Mouse (Mus musculus) CD4-positive, CD25-positive, alpha-beta regulatory T cell (primary cell): ENCODE measurements around the gene C1ql4. TPM values are rescaled to one million over a fixed set of nuclear protein-coding genes. Genes with fewer than 3 reads are reported as not detected.

Experiments used
- polyA plus RNA-seq: library from polyadenylated mRNA; unstranded; fragments of 100-300 nt; shearing (Covaris generic); gene quantifications from one replicate; pipeline ENCODE4 v1.2.1, GENCODE M21; 2017

Gene C1ql4
- not detected for polyA plus RNA-seq

DNA sequence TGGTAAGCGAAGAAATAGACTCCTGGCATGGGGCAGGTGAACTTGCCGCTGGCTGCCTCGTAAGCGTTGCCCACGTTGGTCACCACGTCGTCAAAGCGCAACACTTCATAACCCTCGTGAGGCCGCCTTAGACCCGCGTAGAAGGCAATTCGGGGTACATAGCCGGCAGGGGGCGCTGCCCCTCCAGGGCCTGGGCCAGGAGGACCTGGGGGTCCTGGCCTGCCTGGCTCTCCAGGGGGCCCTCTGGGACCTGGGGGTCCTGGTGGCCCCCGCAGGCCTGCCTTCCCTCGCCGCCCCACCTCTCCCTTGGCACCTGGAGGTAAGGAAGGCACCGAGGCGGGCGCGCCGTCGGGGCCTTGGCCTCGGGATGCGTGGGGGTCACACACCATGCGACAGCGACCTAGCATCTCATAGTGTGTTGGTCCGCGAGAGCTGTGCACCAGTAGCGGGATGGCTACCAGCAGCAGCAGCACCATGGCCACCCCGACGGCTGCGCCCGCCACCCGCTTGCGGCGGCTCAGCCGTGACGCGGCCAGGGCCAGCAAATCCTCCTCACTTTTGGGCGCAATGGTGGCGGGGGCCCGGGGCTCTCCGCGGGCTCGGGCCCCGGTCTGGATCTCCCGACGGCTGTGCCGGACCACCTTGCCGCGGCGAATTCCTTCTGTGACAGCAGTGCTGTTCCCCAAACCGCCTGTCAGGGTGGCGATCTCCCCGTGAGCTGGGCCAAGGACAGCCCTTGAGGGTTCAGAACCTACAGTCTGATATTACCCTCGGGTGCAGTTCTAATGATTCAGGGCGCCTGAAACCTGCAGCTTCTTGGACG is at the start of gene C1ql4:
Gene C1ql4, minus strand, starts transcription at position 565 of the 823 bp plus-strand sequence.

DNA sequence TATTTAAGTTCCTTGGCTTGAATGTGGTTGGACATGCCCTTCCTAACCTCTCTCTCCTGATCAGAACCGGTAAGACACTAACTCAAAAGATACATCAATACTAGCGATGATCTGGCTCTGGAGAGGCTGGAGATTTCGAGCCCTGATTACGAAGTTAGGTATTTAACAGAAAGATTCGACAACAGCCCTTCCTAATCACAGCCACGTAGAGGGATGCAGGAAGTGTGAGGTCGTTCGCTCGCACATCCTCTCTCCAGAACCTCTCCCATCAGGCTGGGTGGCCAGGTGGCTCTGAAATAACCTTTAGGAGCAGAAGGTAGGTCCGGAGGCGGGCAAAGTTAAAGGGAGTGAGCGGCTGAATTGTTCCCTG is 38.1 kb upstream of the C1ql4 start, which contains the start of gene Spats2:
Gene Spats2, plus strand, starts transcription at position 206 of the 370 bp plus-strand sequence.

DNA sequence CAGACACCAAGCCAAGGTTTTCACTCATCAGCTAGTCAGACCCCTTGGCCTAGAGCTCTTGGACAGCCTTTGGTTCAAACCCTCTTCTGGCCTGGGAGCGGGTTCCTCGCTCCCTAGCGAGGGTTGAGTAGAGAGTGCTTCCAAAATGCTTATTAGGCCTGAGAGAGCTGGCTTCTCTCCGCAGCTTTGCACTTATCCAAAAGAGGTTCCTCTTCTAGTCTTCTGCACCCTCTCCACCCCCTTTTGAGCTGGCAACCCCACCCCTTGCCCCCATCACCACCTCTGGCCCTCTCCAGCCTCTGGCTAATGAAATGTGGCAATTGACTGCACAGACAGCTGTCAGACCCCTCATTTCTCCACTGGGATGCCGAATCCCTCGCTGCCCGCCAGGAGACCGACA is 5.3 kb upstream of the C1ql4 start, which contains the start of gene Dnajc22:
Gene Dnajc22, plus strand, starts transcription at position 301 of the 400 bp plus-strand sequence.

DNA sequence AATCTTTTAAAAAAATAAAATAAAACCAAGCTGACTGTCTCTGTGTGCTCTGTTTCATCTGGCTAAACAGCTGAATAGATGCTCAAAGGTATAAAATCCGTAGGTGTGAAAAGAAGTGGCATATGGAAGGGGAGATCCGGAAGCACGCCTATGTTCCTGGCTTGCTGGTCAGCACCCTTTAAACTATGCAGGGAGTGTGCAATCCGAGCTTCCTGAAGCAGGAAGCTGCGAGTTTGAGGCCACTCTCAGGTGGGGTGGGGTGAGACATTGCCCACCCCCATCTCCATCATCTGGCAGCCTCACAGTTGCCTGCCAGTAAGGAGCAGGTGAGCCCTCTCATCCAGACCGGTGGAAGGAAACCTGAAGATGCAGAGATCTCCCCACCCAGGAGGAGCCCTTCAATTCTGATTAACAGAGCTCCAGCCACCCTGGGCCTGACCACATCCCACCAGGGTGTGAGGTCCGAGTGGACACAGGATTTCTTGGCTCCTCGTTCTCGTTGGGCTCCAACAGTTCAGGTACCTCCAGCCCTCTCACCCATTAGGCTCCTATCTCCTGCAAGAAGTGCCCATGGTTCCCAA is 13.5 kb downstream of the C1ql4 start, which contains the start of gene Troap:
Gene Troap, plus strand, starts transcription at position 557 of the 581 bp plus-strand sequence.

GRCm38 (mm10) chr15:99055040-99055439 is 32.6 kb downstream of the C1ql4 start, which contains the start of gene Prph:
Gene Prph, plus strand, starts transcription at chr15:99055174.

Other genes starting within 250 kb of the C1ql4 start
- gene Kmt2d, start 216.6 kb downstream of the C1ql4 start, polyA plus RNA-seq, result 31.2 TPM
- 17.2 TPM for gene Rhebl1, start 193.3 kb downstream of the C1ql4 start, polyA plus RNA-seq
- not detected for gene Dhh, start 189.3 kb downstream of the C1ql4 start, polyA plus RNA-seq
- gene Lmbr1l, start 169.6 kb downstream of the C1ql4 start, polyA plus RNA-seq, result 70.7 TPM
- 434 TPM for gene Tuba1b, start 153.3 kb downstream of the C1ql4 start, polyA plus RNA-seq
- not detected for gene Gm49450, start 134.3 kb downstream of the C1ql4 start, polyA plus RNA-seq
- 182 TPM for gene Tuba1a, start 134.1 kb downstream of the C1ql4 start, polyA plus RNA-seq
- 49.3 TPM for gene Tuba1c, start 57.9 kb downstream of the C1ql4 start, polyA plus RNA-seq
- gene Prph, start 32.6 kb downstream of the C1ql4 start, polyA plus RNA-seq, result not detected
- gene Troap, start 13.2 kb downstream of the C1ql4 start, polyA plus RNA-seq, result 0.72 TPM
- not detected for gene Dnajc22, start 5.4 kb upstream of the C1ql4 start, polyA plus RNA-seq
- gene Spats2, start 38.1 kb upstream of the C1ql4 start, polyA plus RNA-seq, result 0.85 TPM
- 5.4 TPM for gene Kcnh3, start 137.0 kb upstream of the C1ql4 start, polyA plus RNA-seq
- gene Mcrs1, start 164.1 kb upstream of the C1ql4 start, polyA plus RNA-seq, result 122 TPM
- 14.2 TPM for gene Prpf40b, start 207.3 kb upstream of the C1ql4 start, polyA plus RNA-seq
- gene Fam186b, start 208.1 kb upstream of the C1ql4 start, polyA plus RNA-seq, result 0.38 TPM